Mouse (Mus musculus): ENCODE results near the gene Pacrg.

DNA sequence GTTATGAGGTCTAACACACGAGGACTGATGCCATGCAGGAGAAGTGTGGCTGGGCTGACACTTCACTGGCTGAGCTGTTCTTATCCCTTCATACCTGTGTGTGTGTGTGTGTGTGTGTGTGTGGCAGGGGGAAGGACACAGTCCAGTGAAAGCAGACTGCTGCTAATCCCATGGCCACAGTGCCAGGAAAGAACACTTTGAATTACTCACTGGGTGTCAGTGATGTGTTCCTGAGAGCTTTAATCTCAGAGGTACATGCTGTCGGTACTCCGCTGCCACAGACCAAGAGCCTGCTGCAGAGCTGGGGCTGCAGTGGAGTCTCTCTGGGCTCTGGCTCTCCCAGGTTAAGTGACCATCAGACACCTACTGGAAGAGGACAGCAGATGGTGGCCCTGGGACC is 290.3 kb downstream of the Pacrg start:
- no peak for TF ChIP-seq CTCF (IDR thresholded peaks at IDR 0.05; ENCODE audit: low read depth, low read length)
- no peak for TF ChIP-seq POLR2A (IDR thresholded peaks at IDR 0.05; ENCODE audit: extremely low read depth, insufficient read depth, low read length)

All from liver, adult 2 months (tissue).